Mouse (Mus musculus) bone marrow macrophage, adult 2 months (primary cell): ENCODE measurements around the gene Fam184b. TPM values are rescaled to one million over a fixed set of nuclear protein-coding genes. Genes with fewer than 3 reads are reported as not detected.
A peak's percentile ranks its signal among the peaks of the same experiment; 100 is the strongest.

Experiments
- H3K27ac ChIP-seq: 2 replicates; pipeline ENCODE4 v1.5.1; 2012; ENCODE audit warnings: low read depth, low read length; ENCODE audit not compliant: insufficient read depth
- H3K4me1 ChIP-seq: 2 replicates; pipeline ENCODE4 v1.6.1; 2012; ENCODE audit warnings: low read length; ENCODE audit not compliant: control insufficient read depth, insufficient read depth
- H3K4me3 ChIP-seq: 2 replicates; pipeline ENCODE4 v1.5.1; 2012; ENCODE audit warnings: mild to moderate bottlenecking, low read length, moderate library complexity; ENCODE audit not compliant: insufficient read depth
- CTCF ChIP-seq: IDR thresholded peaks from 2 replicates; pipeline ENCODE4 v1.5.1; 2012; ENCODE audit warnings: low read depth, mild to moderate bottlenecking, low read length, moderate library complexity
- POLR2A ChIP-seq: IDR thresholded peaks from 2 replicates; pipeline ENCODE4 v1.6.1; 2012; ENCODE audit warnings: mild to moderate bottlenecking, low read depth, low read length, borderline replicate concordance
- polyA plus RNA-seq: library from polyadenylated mRNA; stranded (reverse); fragments of >200 nt; gene quantifications from 2 replicates; pipeline ENCODE4 v1.2.4, GENCODE M21; 2012; ENCODE audit not compliant: missing spikeins, insufficient read depth, insufficient read length

Gene Fam184b
- polyA plus RNA-seq, 1 experiment = not detected

DNA sequence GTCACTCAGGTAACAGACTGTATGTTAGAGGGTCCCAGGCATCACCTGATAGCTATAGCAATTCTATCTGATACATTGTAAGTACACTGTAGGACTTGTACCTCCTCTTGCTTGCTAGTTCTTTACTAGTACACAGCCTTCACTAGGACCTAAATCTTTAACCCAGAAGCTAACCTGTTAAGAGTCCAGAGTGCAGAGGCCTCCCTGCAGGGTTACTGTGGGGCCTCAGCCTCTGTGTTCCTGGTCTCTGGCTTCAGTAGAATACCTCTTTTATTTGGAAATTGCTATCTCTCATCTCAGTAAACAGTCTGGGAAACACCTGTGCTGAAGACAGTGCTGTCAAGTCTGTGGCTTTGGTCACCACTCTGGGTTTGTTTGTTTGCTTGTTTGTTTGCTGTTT, 143.4 kb downstream of the Fam184b start:
- H3K4me1 ChIP-seq = peaks cover 52% of the 10 kb centered on the region
- H3K4me3 ChIP-seq = no peak overlapping the region
- TF ChIP-seq CTCF (no peak), POLR2A (no peak)
- H3K27ac ChIP-seq = no peak overlapping the region

DNA sequence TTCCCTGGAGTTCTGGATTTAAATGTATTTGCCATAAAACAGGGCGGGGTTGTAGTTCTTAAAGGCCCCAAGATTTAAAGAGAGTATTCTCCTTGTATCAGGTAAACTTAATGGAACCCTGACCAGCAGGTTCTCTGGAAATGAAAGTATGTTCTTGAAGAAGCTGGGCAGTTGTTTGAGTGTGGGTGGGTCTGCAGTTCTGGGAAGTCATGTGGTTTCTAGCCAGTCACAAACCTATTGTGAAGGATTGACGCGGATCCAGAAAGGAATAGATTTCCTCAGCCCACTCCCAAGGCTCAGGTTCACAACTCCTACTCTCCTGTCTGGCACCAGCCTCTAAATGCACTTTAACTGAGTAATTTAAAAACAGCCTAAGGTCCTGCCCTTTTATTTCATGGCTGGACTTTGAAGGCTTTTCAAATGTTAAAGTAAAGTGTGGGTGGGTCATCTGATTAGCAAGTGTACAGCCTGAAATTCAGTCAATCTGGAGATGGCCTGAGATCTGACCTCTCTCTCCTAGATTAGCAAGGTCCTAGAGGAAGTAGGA, 143.9 kb downstream of the Fam184b start:
- H3K4me1 ChIP-seq = peaks cover 52% of the 10 kb centered on the region
- no peak overlapping the region for H3K4me3 ChIP-seq
- no peak overlapping the region for H3K27ac ChIP-seq
- no peak for TF ChIP-seq CTCF
- no peak for TF ChIP-seq POLR2A

DNA sequence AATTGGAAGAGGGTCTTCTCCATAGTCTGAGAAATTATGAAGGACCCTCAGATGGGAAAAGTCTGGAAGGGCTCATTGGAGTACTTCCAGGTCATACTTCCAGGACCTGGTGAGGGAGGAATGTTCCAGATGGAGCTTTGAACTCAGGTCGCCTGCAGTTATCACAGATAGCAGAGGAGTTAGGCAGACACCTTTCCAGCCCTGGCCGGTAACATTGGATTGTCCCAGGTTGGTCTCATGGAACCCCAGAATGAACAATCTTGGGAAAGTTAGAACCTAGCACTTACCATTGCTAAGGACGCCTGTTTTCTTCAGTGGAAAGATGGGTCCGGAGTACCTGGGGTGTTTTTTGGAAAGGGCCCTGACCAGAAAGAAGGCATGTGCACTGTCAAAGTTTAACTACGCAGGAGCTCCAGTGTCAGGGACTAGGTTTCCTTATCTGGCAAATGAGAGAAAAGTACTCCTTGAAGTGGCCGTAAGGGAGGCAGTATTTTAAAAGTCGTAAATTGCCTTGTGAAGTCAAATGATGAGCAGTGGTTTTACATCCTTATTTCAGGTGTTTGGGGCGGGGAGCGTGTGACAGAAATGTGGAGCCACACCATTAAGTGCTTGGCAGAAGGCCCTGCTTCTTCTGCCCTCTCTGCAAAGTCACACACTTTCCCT, 145.2 kb downstream of the Fam184b start:
- Histone ChIP-seq H3K4me3 (peak overlapping the region; percentile 69), H3K27ac (no peak overlapping the region), H3K4me1 (peaks cover 52% of the 10 kb centered on the region)
- TF ChIP-seq POLR2A = no peak
- TF ChIP-seq CTCF = no peak

- H3K4me1 ChIP-seq = peaks cover 52% of the 10 kb centered on the region
- TF ChIP-seq CTCF = no peak
- peak within 1 kb of the TSS; percentile 55 for H3K27ac ChIP-seq
- H3K4me3 ChIP-seq = peak within 1 kb of the TSS; percentile 69
These were observed 146.0 kb downstream of the Fam184b start, which contains the start of gene Lap3 for GRCm38 (mm10) chr5:45493191-45494092. TSS of gene Lap3 (plus strand) at chr5:45493374.

- Histone ChIP-seq H3K27ac (no peak overlapping the region), H3K4me3 (no peak overlapping the region), H3K4me1 (peaks cover 41% of the 10 kb centered on the region)
- TF ChIP-seq POLR2A (no peak), CTCF (no peak)
These were observed 147.6 kb downstream of the Fam184b start for GRCm38 (mm10) chr5:45491776-45492175.

GRCm38 (mm10) chr5:45483654-45484053, 155.8 kb downstream of the Fam184b start:
- TF ChIP-seq POLR2A = no peak
- TF ChIP-seq CTCF = no peak
- Histone ChIP-seq H3K27ac (no peak overlapping the region), H3K4me3 (no peak overlapping the region), H3K4me1 (no peaks in the 10 kb centered on the region)

DNA sequence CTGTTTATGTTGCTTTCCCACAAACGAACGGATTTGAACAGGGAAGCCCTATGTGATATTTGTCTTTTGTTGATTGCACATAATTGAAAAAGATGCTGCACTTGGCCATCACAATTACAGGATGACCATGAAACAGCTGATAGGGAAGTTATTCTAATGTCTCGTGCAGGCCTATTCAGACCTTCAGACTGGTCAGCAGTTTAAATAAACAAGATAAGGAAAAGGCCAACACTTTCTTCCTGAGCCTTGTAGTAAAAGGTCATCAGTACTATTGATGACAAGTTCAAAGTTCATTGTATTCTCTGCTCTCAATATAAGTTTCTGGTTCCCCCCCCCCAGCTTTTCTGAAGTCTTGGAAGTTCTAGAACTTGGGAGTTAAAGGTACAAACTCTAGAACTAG, 156.8 kb downstream of the Fam184b start:
- Histone ChIP-seq H3K4me3 (no peak overlapping the region), H3K4me1 (no peaks in the 10 kb centered on the region), H3K27ac (no peak overlapping the region)
- no peak for TF ChIP-seq CTCF
- no peak for TF ChIP-seq POLR2A

DNA sequence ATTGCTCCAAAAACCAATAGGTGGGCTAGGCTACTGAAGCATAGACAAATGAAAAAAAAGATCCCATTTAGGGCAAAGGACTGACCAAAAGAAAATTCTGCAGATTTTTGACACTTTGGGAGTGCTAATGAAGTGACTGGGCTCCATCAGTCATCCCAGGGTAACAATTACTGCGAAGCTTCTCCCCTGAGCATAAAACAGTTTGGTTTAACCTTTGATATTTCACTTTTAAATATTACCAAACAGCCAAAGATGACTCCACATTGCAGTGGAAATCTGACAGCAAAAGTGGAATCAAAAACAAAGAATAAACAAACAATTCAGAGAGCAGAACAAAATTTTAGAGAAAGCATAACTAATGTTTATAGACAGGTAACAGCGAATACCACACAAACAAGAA, 158.3 kb downstream of the Fam184b start:
- Histone ChIP-seq H3K4me3 (no peak overlapping the region), H3K4me1 (no peaks in the 10 kb centered on the region), H3K27ac (no peak overlapping the region)
- TF ChIP-seq CTCF (no peak), POLR2A (no peak)

DNA sequence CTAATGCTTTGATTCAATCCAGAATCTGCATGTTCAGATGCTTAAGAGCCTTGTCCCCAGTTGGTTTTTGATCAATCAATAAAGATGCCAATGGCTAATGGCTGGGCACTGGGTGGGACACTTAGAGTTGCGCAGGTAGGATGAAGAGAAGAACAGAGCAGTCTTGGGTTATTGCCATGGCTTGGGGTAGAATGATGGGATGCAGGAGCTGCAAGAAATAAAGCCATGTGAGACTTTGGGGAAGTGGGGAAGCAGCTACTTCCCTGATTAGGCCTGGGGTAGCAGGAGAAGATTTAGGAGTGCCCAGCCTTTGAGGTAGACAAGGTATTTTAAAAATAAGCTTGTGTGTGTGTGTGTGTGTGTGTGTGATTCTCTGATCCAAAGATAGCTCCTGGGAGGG, 159.3 kb downstream of the Fam184b start:
- TF ChIP-seq POLR2A (no peak), CTCF (no peak)
- Histone ChIP-seq H3K27ac (no peak overlapping the region), H3K4me1 (no peaks in the 10 kb centered on the region), H3K4me3 (no peak overlapping the region)

Other genes starting within 250 kb of the Fam184b start
- 80.2 and 89.8 TPM in 2 replicates for gene Qdpr, start 189.4 kb downstream of the Fam184b start, polyA plus RNA-seq
- gene Clrn2, start 185.9 kb downstream of the Fam184b start, polyA plus RNA-seq = not detected in 2 replicates
- gene Lap3, start 146.2 kb downstream of the Fam184b start, polyA plus RNA-seq = 18.5 and 21.3 TPM in 2 replicates
- 93.2 and 93.3 TPM in 2 replicates for gene Med28, start 119.4 kb downstream of the Fam184b start, polyA plus RNA-seq
- gene Ncapg, start 30.3 kb upstream of the Fam184b start, polyA plus RNA-seq = 23.5 and 28.6 TPM in 2 replicates
- 21.5 and 27.0 TPM in 2 replicates for gene Lcorl, start 218.0 kb upstream of the Fam184b start, polyA plus RNA-seq